Mouse (Mus musculus) liver, embryonic 14.5 days (tissue): ENCODE measurements around the gene Hoxb1. TPM values are rescaled to one million over a fixed set of nuclear protein-coding genes. Genes with fewer than 3 reads are reported as not detected.

Source experiments
- ATAC-seq: fragments of 200-750 bp; cut with Nextera tagmentation; 2 replicates; pipeline ENCODE4 v1.8.0; 2017; ENCODE audit warnings: moderate number of reproducible peaks, mild to moderate bottlenecking, moderate library complexity; ENCODE audit not compliant: insufficient read depth
- DNase-seq, 3 experiments: peaks; one replicate each; pipeline ENCODE4 v3.0.0-alpha.2; 2012 to 2013; ENCODE audit warnings: low read depth in 3 of 3, low spot score in 3 of 3
- H3K27ac ChIP-seq: fragments of 300-500 bp; sonication (generic); 2 replicates; pipeline ENCODE4 v1.5.1; 2014; ENCODE audit warnings: moderate library complexity, mild to moderate bottlenecking, control low read depth, inconsistent platforms
- H3K27me3 ChIP-seq: fragments of 300-500 bp; sonication (generic); 2 replicates; pipeline ENCODE4 v1.6.1; 2014; ENCODE audit warnings: mild to moderate bottlenecking, low read length, moderate library complexity; ENCODE audit not compliant: control insufficient read depth, insufficient read depth
- H3K36me3 ChIP-seq: fragments of 300-500 bp; sonication (generic); replicated peaks from 2 replicates; pipeline ENCODE4 v1.6.1; 2014; ENCODE audit warnings: low read depth; ENCODE audit not compliant: control insufficient read depth, insufficient read depth
- H3K4me1 ChIP-seq, 2 experiments: fragments of 200-500 bp in 1 of 2; fragments of 300-500 bp in 1 of 2; sonication (generic) in 1 of 2; replicated peaks; 2 replicates each; pipeline ENCODE4 v1.6.1; 2012 to 2014; ENCODE audit warnings: antibody characterized with exemption in 1 of 2, inconsistent platforms in 1 of 2, low read length in 1 of 2; ENCODE audit not compliant: control insufficient read depth in 2 of 2, insufficient read depth in 2 of 2
- H3K4me2 ChIP-seq: fragments of 300-500 bp; sonication (generic); 2 replicates; pipeline ENCODE4 v1.6.1; 2014; ENCODE audit warnings: low read depth, mild to moderate bottlenecking, control low read depth, moderate library complexity
- H3K4me3 ChIP-seq, 2 experiments: fragments of 200-500 bp in 1 of 2; fragments of 300-500 bp in 1 of 2; sonication (generic) in 1 of 2; 2 replicates each; pipeline ENCODE4 v1.5.1; 2012 to 2014; ENCODE audit warnings: low read depth in 2 of 2, low read length in 2 of 2, mild to moderate bottlenecking in 2 of 2, control low read depth in 1 of 2, inconsistent platforms in 1 of 2, moderate library complexity in 1 of 2; ENCODE audit not compliant: insufficient read depth in 1 of 2
- H3K9ac ChIP-seq: fragments of 300-500 bp; sonication (generic); replicated peaks from 2 replicates; pipeline ENCODE4 v1.6.1; 2014; ENCODE audit warnings: mild to moderate bottlenecking, control low read depth, moderate library complexity
- H3K9me3 ChIP-seq: fragments of 300-500 bp; sonication (generic); 2 replicates; pipeline ENCODE4 v1.6.1; 2016; ENCODE audit warnings: low read length, mixed read lengths; ENCODE audit not compliant: control insufficient read depth
- CTCF ChIP-seq: IDR thresholded peaks from 2 replicates; pipeline ENCODE4 v1.5.1; 2016; ENCODE audit warnings: antibody characterized with exemption, low read depth, control low read depth
- EP300 ChIP-seq: IDR thresholded peaks from 2 replicates; pipeline ENCODE4 v1.6.1; 2016; ENCODE audit warnings: antibody characterized with exemption, low read depth
- WGBS: fragments of 180-500 bp; shearing (Covaris S2); extraction: QIAGEN DNeasy Blood & Tissue Kit; methylation state at CpG from one replicate; pipeline ENCODE4 v1.1.7; 2014; ENCODE audit not compliant: insufficient replicate concordance; 5-methylcytosine and 5-hydroxymethylcytosine counted together
- polyA plus RNA-seq, 2 experiments: library from polyadenylated mRNA; depleted of rRNA in 1 of 2; stranded (reverse) in 1 of 2; unstranded in 1 of 2; fragments of >200 nt; fragmentation: Nextera tagmentation in 1 of 2; extraction: Ambion mirVana in 1 of 2; gene quantifications; 2 replicates each; pipeline versions ENCODE4 v1.2.1 to v1.2.3; 2012 to 2014

Gene Hoxb1
- polyA plus RNA-seq, 2 experiments = 0.02 TPM; not detected in 1

DNA sequence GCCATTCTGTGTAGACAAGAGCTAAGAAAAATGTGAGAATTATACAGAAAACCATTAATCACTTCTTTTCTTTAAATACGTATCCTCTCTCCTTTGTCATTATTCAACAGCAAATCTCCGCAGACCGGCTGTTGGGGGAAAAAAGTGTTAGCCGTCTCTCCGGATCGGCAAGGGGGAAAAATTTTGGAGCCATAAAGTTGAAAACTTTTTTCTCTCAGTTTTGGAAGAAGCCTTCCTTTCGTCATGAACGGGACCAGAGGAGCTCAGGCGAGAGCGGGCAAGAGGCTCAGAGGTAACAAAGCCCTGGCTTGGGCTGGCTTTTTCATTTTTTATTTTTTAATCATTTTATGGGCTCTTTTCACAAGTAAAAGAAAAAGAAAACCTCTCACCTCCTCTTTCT, 42.4 kb upstream of the Hoxb1 start, which contains the start of gene Hoxb3:
Hoxb3 (plus strand) TSS at position 173 of the 400 bp plus-strand sequence.
- Histone ChIP-seq H3K4me1 (no peaks in the 10 kb centered on the region), H3K4me2 (no peak within 1 kb of the TSS), H3K4me3 (no peak within 1 kb of the TSS), H3K27me3 (peaks cover 72% of the 10 kb centered on the region), H3K9ac (no peak within 1 kb of the TSS), H3K36me3 (no peaks in the 10 kb centered on the region), H3K27ac (no peak within 1 kb of the TSS), H3K9me3 (no peaks in the 10 kb centered on the region)
- no peak for ATAC-seq
- TF ChIP-seq CTCF (no peak), EP300 (no peak)
- DNase-seq = no peak
- WGBS = 55% methylated on average over 10 of the region's 10 CpGs

DNA sequence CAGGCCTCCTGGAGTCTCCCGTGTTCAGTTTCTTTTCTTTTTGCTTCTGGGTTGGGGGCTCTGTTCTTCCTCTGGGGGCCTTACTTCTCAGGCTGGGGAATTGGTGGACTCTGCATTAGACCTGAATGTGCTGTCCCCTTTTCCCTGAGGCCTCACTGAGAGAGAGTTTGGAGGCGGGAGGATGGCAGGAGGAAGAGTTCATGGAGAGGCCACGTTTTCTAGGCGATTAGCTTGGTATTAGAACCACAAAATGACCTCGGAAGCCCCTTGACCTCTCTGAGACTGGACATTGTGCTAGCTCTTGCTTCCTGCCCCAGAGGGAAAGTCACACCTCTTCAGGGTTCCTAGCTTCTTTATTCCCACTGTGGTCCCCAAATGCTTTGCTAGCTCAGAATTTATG, 41.4 kb upstream of the Hoxb1 start:
- TF ChIP-seq CTCF = no peak
- Histone ChIP-seq H3K36me3 (no peaks in the 10 kb centered on the region), H3K9me3 (no peaks in the 10 kb centered on the region), H3K4me3 (no peak overlapping the region), H3K4me1 (no peaks in the 10 kb centered on the region), H3K27me3 (peaks cover 68% of the 10 kb centered on the region), H3K4me2 (no peak overlapping the region), H3K9ac (no peak overlapping the region), H3K27ac (no peak overlapping the region)
- 18% methylated on average over 5 of the region's 5 CpGs for WGBS
- ATAC-seq (no peak), DNase-seq (no peak)

DNA sequence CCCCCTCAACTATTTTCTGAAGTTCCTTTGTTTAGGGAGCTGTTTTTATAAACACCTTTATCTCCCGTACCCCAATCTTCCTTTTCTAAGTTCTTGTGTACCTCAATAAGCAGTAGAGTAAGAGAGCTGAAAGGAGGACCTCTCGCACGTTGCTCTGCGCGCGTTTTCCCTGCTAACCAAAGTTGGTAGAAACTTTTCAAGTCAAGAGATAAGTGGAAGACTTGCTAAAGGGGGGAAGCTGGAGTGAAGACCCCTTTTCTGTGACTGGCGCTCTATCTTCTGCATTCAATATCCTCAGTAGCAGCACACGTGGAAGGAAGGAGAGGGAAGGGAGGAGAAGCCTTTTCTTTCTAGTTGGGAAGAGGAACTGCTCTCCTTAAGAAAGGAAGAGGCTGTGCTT, 40.6 kb upstream of the Hoxb1 start:
- no peak overlapping the region for H3K4me3 ChIP-seq
- H3K27ac ChIP-seq = no peak overlapping the region
- no peaks in the 10 kb centered on the region for H3K9me3 ChIP-seq
- WGBS = 27% methylated on average over 8 of the region's 8 CpGs
- H3K27me3 ChIP-seq = peaks cover 63% of the 10 kb centered on the region
- H3K4me1 ChIP-seq = no peaks in the 10 kb centered on the region
- H3K36me3 ChIP-seq = no peaks in the 10 kb centered on the region
- no peak for TF ChIP-seq CTCF
- no peak for TF ChIP-seq EP300
- no peak overlapping the region for H3K4me2 ChIP-seq
- no peak for DNase-seq
- no peak for ATAC-seq
- H3K9ac ChIP-seq = no peak overlapping the region

DNA sequence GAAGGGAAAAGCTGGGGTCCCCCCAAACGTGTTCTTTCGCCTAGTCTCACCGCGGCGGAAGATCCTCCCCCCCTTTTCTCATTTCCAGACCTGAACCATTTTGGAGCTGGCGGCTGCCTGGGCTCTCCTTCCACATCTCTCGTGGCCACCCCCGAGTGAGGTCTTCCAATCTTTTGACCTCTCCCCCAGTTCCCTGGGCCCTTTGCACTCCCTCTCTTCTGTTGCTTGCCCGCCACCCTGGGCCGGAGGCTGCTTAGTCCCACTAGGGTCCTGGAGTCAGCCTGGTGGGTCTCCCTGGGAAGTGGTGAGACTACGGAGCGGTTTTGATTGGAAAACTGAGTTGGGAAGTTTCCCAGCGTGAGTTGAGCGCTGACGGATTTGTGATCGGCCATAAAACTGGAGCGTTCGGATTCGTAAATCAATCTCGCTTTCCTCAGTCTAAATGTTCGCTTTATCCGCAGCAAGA, 39.8 kb upstream of the Hoxb1 start:
- DNase-seq (no peak), ATAC-seq (no peak)
- Histone ChIP-seq H3K4me1 (no peaks in the 10 kb centered on the region), H3K9ac (no peak overlapping the region), H3K27me3 (peaks cover 63% of the 10 kb centered on the region), H3K9me3 (no peaks in the 10 kb centered on the region), H3K4me3 (no peak overlapping the region), H3K36me3 (no peaks in the 10 kb centered on the region), H3K27ac (no peak overlapping the region), H3K4me2 (no peak overlapping the region)
- WGBS = 47% methylated on average over 22 of the region's 22 CpGs
- TF ChIP-seq CTCF = no peak
- TF ChIP-seq EP300 = no peak

DNA sequence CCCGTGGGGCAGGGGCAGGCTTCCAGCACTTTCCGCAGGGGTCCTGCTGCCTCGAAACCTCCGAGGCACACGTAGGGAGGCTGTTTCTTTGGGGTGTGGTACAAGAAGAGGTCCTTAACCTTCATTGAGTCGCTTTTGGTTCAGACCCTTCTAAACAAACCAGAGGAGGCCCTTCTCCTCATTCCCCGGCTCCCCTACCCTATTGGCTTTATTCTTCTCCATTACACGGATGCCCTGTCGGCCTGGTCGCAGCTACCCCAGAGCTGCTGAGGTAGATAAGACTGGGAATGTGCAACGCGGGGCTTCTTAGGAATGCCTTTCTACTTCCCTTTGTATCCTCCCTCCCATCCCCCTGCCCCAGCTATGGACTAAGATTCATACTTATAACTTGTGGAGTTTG, 38.8 kb upstream of the Hoxb1 start:
- Histone ChIP-seq H3K9ac (no peak overlapping the region), H3K27me3 (peaks cover 64% of the 10 kb centered on the region), H3K4me3 (no peak overlapping the region), H3K4me1 (no peaks in the 10 kb centered on the region), H3K36me3 (no peaks in the 10 kb centered on the region), H3K9me3 (no peaks in the 10 kb centered on the region), H3K27ac (no peak overlapping the region), H3K4me2 (no peak overlapping the region)
- ATAC-seq (no peak), DNase-seq (no peak)
- TF ChIP-seq CTCF = no peak
- TF ChIP-seq EP300 = no peak
- WGBS = 43% methylated on average over 12 of the region's 12 CpGs
